Mouse (Mus musculus): ENCODE data around the gene Gm21304. TPM values are rescaled to one million over a fixed set of nuclear protein-coding genes. Genes with fewer than 3 reads are reported as not detected.

Gene Gm21304
- polyA plus RNA-seq, 1 experiment from 2014 or later, result not detected

Other genes with a start within 250 kb of the Gm21304 start
- not detected in 2 replicates for gene Gm21293, start 25.5 kb upstream of the Gm21304 start, polyA plus RNA-seq (2015; fragmentation: Nextera tagmentation; extraction: Ambion mirVana)
- not detected in 2 replicates for gene Gm6763, start 17.0 kb upstream of the Gm21304 start, polyA plus RNA-seq (2015; fragmentation: Nextera tagmentation; extraction: Ambion mirVana)
- gene Gm8764, start 8.5 kb upstream of the Gm21304 start, polyA plus RNA-seq (2015; fragmentation: Nextera tagmentation; extraction: Ambion mirVana), result not detected in 2 replicates
- gene Gm21312, start 8.5 kb downstream of the Gm21304 start, polyA plus RNA-seq (2015; fragmentation: Nextera tagmentation; extraction: Ambion mirVana), result not detected in 2 replicates
- not detected in 2 replicates for gene Gm20765, start 17.0 kb downstream of the Gm21304 start, polyA plus RNA-seq (2015; fragmentation: Nextera tagmentation; extraction: Ambion mirVana)
- gene Gm4340, start 25.5 kb downstream of the Gm21304 start, polyA plus RNA-seq (2015; fragmentation: Nextera tagmentation; extraction: Ambion mirVana), result not detected in 2 replicates